Mouse (Mus musculus): ENCODE measurements around the gene Gba.

Gene Gba

GRCm38 (mm10) chr3:89182531-89183057 lies 20.1 kb upstream of the Gba start:
- DNase-seq (ENCODE audit: low read depth, low spot score) = no peak

- DNase-seq (ENCODE audit: low read depth, low spot score) = peak; percentile 98
Observed at GRCm38 (mm10) chr3:89183058-89183958, 19.4 kb upstream of the Gba start, which contains the start of gene Fam189b. TSS of gene Fam189b (plus strand) at chr3:89183143.

DNA sequence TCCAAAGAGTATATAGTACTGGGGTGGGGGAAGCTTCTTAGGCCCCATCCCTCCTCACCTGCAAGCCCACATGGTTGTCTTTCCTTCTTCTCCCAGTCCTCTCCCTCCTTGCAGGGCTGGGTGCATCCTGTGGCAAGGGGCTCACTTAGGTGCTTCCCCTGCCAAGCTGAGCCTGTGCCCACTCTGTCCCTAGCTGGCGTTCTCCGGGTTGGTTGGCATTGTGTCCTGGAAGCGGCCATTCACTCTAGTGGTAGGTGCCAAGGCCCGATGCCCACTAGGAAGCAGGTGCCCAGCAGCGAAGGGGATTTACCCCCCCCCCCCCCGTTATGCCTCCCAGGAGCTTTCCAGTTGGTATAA lies 18.8 kb upstream of the Gba start:
- peak; percentile 39 for DNase-seq (ENCODE audit: low read depth, low spot score)

- no peak for DNase-seq (ENCODE audit: low read depth, low spot score)
Observed at GRCm38 (mm10) chr3:89187197-89187596, 15.5 kb upstream of the Gba start.

DNA sequence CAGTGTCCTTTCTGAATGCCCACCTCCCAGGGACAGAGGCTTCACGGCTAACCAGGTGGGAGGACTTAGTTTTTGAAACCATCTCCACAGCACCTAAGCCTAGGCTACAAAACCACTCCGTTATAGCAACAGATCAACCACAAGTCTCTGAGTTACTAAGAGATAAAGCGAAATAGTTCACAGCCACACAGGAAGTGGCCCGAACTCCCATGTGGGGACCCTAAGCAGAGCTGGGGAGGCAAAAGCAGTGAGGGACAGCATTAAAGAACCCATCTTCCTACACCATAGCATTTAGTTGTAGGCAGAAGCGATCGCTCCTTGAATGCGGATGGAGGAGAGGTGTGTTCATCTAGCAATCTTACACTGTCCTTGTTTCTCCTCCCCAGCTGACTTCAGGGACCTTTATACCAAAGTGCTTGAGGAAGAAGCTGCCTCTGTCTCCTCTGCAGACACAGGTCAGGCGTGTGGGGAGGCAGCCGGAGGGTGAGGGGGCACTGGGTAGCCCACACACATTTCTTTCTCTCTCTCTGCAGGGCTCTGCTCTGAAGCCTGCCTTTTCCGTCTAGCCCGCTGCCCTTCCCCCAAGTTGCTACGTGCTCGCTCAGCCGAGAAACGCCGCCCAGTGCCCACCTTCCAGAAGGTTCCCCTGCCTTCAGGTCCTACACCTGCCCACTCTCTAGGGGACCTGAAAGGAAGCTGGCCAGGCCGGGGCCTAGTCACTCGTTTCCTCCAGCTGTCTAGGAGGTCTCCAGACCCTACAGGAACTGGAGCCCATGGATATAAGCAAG lies 14.8 kb upstream of the Gba start:
- DNase-seq (ENCODE audit: low read depth, low spot score) = no peak

DNA sequence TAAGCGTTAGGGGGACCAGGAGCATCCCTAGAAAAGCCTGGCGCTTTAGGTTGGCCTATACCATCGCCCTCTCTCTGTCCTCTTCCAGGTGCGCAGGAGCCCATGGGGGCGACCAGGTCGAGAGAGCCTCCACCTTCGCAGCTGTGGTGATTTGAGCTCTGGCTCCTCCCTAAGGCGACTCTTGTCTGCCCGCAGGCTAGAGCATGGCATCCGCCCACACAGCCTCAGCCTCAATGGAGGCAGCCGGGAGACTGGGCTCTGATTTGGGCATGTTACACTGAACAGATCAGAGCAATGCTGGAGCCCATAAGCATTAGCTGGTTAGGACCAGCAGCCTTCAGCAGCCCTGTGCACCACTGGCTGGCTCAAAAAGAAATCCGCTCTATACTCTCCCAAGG lies 14.3 kb upstream of the Gba start:
- DNase-seq (ENCODE audit: low read depth, low spot score) = peak; percentile 29

- DNase-seq (ENCODE audit: low read depth, low spot score) = no peak
Observed at GRCm38 (mm10) chr3:89190436-89190835, 12.3 kb upstream of the Gba start.

GRCm38 (mm10) chr3:89193351-89193750 lies 9.4 kb upstream of the Gba start:
- no peak for DNase-seq (ENCODE audit: low read depth, low spot score)

DNA sequence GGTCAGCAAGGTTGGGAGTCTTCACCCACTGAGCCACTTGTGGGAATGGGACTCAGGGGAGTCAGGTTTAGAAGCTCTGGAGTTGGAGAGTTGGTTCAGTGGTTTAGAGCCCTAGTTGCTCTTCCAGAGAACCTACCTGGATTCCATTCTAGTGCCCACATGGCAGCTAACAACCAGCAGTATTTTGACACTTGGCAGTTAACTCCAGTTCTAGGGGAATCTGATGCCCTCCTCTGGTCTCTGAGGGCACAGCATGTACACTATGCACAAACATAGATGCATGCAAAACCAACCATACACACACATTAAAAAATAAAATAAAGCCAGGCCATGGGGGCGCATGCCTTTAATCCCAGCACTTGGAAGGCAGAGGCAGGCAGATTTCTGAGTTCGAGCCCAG lies 8.9 kb upstream of the Gba start:
- DNase-seq (ENCODE audit: low read depth, low spot score) = peak; percentile 33

GRCm38 (mm10) chr3:89195979-89196877 lies 6.5 kb upstream of the Gba start:
- DNase-seq (ENCODE audit: low read depth, low spot score) = peak; percentile 95

DNA sequence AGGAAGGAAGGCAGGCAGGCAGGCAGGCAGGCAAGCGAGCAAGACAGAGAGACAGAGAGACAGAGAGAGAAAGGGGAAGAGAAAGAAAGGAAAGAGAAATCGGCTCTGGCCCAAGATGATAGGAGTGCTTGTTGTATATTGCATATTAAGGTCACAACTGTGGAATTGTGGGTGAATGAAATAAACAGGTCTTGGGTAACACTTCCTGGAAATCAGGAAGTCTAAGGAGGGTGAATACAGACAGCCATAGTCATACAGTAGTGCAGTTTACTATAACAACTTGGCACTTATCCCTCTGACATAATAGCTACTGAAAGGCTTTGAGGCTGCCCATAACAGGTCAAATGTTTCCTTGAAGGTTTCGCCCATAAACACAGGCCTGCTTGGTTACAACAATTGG lies 2.9 kb upstream of the Gba start:
- no peak for DNase-seq (ENCODE audit: low read depth, low spot score)

DNA sequence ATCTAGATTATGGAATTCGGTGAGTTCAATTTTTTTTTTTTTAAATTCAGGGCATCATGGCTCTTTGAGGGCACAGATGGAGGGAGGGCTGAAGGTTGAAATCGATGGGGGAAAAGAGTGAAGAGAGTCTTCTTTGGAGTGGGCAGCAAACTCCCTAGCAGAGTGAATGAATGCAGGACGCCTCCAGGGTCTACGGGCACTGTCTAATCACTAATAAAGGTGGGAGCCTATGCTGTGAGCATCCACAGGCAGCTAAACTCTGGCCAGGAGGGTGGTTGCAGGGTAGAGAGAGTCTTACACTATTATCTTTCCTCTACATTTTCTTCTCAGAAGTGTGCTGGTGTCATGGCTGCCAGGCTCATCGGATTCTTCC lies 400 bp downstream of the Gba start:
- no peak for DNase-seq (ENCODE audit: low read depth, low spot score)

DNA sequence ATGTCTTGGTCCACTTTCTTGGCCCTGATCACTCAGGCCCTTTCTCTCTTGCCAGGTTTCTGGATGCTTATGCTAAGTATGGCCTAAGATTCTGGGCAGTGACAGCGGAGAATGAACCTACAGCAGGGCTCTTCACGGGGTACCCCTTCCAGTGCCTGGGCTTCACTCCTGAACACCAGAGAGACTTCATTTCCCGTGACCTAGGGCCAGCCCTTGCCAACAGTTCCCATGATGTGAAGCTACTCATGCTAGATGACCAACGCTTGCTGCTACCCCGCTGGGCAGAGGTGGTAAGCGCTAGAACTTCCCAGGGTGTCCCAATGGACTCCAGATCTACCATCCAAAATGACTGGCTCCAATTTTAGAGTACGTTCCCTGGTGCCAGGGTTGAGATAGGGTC lies 3.4 kb downstream of the Gba start:
- DNase-seq (ENCODE audit: low read depth, low spot score) = no peak

DNA sequence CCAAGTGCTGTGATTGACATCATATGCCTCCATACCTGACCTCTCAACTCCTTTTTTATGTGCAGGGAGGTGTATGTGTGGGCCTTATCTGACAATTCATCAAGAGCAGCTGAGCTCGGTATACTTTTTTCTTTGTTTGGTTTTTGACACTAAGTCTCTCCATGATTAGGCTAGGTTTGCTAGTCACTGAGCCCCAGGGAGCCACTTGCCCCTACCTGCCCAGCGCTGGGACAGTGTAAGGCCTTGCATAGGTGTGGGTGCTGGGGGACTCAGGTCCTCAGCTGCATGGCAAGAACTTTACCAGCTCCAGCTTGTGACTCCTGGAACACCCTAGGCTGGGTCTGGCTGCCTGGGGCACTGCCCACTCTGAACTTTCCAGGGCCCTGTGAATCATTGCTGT lies 4.0 kb downstream of the Gba start:
- no peak for DNase-seq (ENCODE audit: low read depth, low spot score)

DNA sequence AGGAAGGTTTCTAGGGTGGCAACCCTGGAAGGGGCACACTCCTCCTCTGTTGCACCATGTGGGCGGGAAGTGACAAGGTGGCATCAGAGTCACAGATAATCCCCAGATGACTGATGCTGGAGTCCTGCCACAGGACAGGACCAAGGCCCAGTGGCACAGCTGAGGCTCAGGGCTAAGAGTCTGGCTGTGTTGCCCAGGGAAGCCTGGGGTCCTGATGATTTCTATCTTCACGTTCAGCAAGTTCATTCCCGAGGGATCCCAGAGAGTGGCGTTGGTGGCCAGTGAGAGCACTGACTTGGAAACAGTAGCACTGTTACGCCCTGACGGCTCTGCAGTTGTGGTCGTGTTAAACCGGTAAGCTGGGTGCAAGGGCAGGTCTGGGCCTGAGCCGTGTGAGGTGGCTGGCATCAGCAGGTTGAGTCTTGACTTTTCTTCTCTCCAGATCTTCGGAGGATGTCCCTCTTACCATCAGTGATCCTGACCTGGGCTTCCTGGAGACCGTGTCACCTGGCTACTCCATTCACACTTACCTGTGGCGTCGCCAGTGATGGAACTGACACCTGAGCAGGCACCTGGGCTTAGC lies 5.4 kb downstream of the Gba start:
- DNase-seq (ENCODE audit: low read depth, low spot score) = no peak

DNA sequence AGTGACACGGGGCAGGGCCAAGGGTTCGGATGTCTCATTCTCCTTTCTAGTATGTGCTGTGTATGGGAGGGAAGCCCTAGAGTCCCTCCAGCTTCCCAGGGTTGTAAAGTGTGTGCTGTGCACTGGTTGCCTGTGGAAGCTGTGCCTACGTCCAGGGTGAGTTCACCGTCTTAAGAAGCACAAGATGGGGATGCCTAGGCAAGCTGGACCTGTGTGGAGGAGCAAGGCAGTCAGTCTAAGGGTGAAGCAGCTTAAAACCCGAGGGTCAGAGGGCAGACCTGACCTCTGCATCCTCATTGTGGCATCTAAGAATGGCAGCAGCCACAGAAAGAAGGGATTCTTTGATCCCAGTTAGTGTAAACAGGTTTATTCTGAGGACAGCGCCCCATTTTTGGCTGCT lies 6.0 kb downstream of the Gba start:
- DNase-seq (ENCODE audit: low read depth, low spot score) = no peak

- DNase-seq (ENCODE audit: low read depth, low spot score) = no peak
Observed at GRCm38 (mm10) chr3:89209731-89210130, 7.0 kb downstream of the Gba start.

DNA sequence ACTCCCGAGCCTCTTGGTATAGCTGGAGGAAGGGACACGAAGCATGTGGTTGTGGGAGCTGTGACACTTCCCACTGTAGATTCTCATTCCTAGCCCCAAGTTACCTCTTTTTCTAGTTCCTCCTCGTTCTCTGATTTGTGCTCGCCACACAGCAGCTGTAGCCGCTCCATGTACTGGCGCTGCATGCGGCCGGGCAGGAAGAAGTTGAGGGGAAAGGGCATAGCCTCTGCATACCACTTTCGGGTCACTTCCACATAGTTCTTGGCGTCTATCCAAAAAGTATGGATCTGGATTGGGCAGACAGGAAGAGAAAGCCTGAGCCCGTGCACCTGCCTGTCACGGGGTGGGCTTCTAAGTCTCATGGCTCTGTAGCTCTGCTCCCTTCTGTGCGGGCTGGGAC lies 7.4 kb downstream of the Gba start:
- DNase-seq (ENCODE audit: low read depth, low spot score) = no peak

DNA sequence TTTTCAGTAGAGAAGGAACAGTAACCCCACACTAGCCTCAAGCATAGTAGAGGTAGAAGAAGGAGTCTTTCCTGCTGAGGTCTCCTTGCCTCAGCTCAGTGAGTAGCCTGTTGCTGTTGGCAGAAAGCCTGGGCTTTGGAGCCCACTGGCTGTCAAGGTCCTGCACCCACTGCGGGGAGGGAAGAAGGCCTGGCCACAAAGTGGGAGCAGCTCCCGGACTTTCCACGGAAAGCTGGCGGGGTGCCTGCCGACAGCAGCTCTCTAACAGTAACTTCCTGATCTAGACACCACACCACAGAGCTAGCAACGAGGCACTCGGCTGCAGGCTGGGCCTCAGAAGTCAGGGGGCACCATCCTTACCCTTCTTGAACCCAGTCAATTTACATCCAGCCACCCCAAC lies 8.0 kb downstream of the Gba start:
- DNase-seq (ENCODE audit: low read depth, low spot score) = no peak

GRCm38 (mm10) chr3:89213803-89214530 lies 11.2 kb downstream of the Gba start:
- DNase-seq (ENCODE audit: low read depth, low spot score) = peak; percentile 96
